Mouse (Mus musculus): Measurements from ENCODE around the gene Kctd21.

DNA sequence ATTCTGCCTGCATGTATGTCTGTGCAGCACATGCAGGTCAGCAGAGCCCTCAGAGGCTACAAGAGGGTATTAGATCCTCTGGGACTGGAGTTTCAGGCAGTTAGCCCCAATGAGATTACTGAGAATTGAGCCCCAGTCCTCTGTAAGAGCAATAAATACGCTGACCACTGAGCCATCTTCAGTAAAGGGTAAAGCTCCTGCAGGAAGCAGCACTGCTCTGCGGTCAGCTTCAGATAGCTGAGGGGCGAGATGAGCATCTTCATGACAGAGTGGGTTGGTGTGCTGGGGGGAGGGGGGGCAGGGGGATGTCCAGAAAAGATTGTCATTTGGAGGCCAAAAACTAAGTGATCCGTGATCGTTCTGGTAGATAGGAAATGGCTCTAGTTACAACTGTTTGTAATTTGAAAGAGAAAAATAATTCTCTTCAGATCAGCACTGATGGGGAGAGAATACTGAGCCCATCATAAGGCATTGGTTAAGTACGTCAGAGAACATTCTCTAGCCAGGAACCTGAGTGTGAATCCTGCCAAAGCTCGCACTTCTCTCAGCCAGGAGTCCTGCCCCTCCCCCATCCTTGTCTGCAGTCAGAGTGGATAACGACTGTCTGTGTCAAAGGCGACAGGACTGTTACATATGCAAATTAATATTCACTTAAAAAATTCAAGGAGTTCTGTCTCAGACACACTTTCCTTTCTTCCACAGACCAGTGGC, 14.1 kb downstream of the Kctd21 start:
- no peak for TF ChIP-seq CTCF (conservative IDR thresholded peaks at IDR 0.05; ENCODE audit: low read length)
- TF ChIP-seq NANOG (IDR thresholded peaks at IDR 0.05; ENCODE audit: borderline replicate concordance, low read length): no peak
- TF ChIP-seq POU5F1 (IDR thresholded peaks at IDR 0.05; ENCODE audit: borderline replicate concordance, low read length): no peak
